In genomic region chr16:87261527-87261926, GRCm38 (mm10) we compare ENCODE assay signal across 10 mouse cellular contexts.
DNase-seq lines count a peak whose midpoint lies in the region; ATAC-seq lines count a peak whose summit lies in the region.
"Had no signal": no experiment of that assay in that cellular context is flagged by ENCODE, and none has a peak within 500 bp of the region (broad histone marks: within the 10 kb centered on the region; RNA-seq: fewer than 3 reads in every experiment).

No protein-coding gene starts in this region.

- H3K36me3 ChIP-seq in hindbrain, embryonic 15.5 days: no peaks in the 10 kb centered on the region
- H3K36me3 ChIP-seq in hindbrain, embryonic 12.5 days: no peaks in the 10 kb centered on the region
- no peaks in the 10 kb centered on the region for H3K36me3 ChIP-seq in limb, embryonic 15.5 days

- H3K4me1 ChIP-seq in hindbrain, embryonic 15.5 days (replicated peaks): peaks cover 5% of the 10 kb centered on the region; the same call in 1 of the 2 replicates
- peaks cover 3% of the 10 kb centered on the region; the same call in 1 of the 2 replicates for H3K4me1 ChIP-seq in hindbrain, embryonic 12.5 days
- peaks cover 9% of the 10 kb centered on the region for H3K4me1 ChIP-seq in limb, embryonic 15.5 days

- H3K4me2 ChIP-seq in hindbrain, embryonic 15.5 days: no peak overlapping the region
- H3K4me2 ChIP-seq in hindbrain, embryonic 12.5 days (replicated peaks): no peak overlapping the region
- H3K4me2 ChIP-seq in limb, embryonic 15.5 days: no peak overlapping the region

- H3K9ac ChIP-seq in hindbrain, embryonic 15.5 days: no peak overlapping the region
- no peak overlapping the region for H3K9ac ChIP-seq in hindbrain, embryonic 12.5 days
- no peak overlapping the region for H3K9ac ChIP-seq in limb, embryonic 15.5 days

- H3K4me3 ChIP-seq in hindbrain, embryonic 15.5 days: no peak overlapping the region
- no peak overlapping the region for H3K4me3 ChIP-seq in hindbrain, embryonic 12.5 days
- H3K4me3 ChIP-seq in limb, embryonic 15.5 days: no peak overlapping the region
- H3K4me3 ChIP-seq: erythroblast, embryonic 14.5 days; myocyte had no signal

- H3K27me3 ChIP-seq in hindbrain, embryonic 15.5 days: no peaks in the 10 kb centered on the region
- no peaks in the 10 kb centered on the region for H3K27me3 ChIP-seq in hindbrain, embryonic 12.5 days
- no peaks in the 10 kb centered on the region for H3K27me3 ChIP-seq in limb, embryonic 15.5 days

- no peaks in the 10 kb centered on the region for H3K9me3 ChIP-seq in hindbrain, embryonic 15.5 days
- H3K9me3 ChIP-seq in hindbrain, embryonic 12.5 days (replicated peaks): no peaks in the 10 kb centered on the region
- H3K9me3 ChIP-seq in limb, embryonic 15.5 days: no peaks in the 10 kb centered on the region

- DNase-seq in Muller cell, postnatal 12 days (ENCODE audit: inconsistent ontology term): peak; percentile 90
- peak; percentile 67 to 76 for DNase-seq in cerebellum, postnatal 10 days
- DNase-seq in heart, postnatal 10 days: peak; percentile 87 to 93
- DNase-seq in embryo, embryonic 10.5 days (ENCODE audit: low spot score): no peak

- intact Hi-C loops in heart, postnatal 10 days (cut with DNase I): loop anchor here (5.0 kb wide), 3 partner anchors 46 to 1459 kb away; partner anchors contain the start of genes Adamts1 and N6amt1

- peak; percentile 73; the same call in 1 of the 2 replicates for ATAC-seq in hindbrain, embryonic 15.5 days (ENCODE audit: low FRiP score, low read depth)
- no peak for ATAC-seq in hindbrain, embryonic 12.5 days (ENCODE audit: low FRiP score)
- peak; percentile 78; the same call in 1 of the 2 replicates for ATAC-seq in limb, embryonic 15.5 days (ENCODE audit: insufficient number of reproducible peaks, low FRiP score, low TSS enrichment, low read depth)
- no peak for ATAC-seq in megakaryocyte-erythroid progenitor cell, adult 5-6 weeks (replicated peaks; ENCODE audit: low FRiP score, low TSS enrichment, poor library complexity, severe bottlenecking)

- WGBS in hindbrain, embryonic 15.5 days: 51% methylated on average over 7 of the region's 7 CpGs
- 66% methylated on average over 7 of the region's 7 CpGs for WGBS in hindbrain, embryonic 12.5 days
- WGBS in limb, embryonic 15.5 days: 17% methylated on average over 7 of the region's 7 CpGs

- no peak overlapping the region for H3K27ac ChIP-seq in hindbrain, embryonic 15.5 days (replicated peaks)
- H3K27ac ChIP-seq in hindbrain, embryonic 12.5 days: no peak overlapping the region
- H3K27ac ChIP-seq in limb, embryonic 15.5 days: peak overlapping the region; percentile 33; the same call in 1 of the 2 replicates

Comparison
In these comparisons a context has a peak if more than half of its experiments do, and no peak if none do; other contexts are left out.
1. ATAC-seq: peak in hindbrain, embryonic 15.5 days (single experiment) and limb, embryonic 15.5 days (single experiment); none in hindbrain, embryonic 12.5 days (single experiment) and megakaryocyte-erythroid progenitor cell, adult 5-6 weeks (single experiment).